Mouse (Mus musculus) kidney, embryonic 15.5 days (tissue): ENCODE data around the gene Mex3d. TPM values are rescaled to one million over a fixed set of nuclear protein-coding genes. Genes with fewer than 3 reads are reported as not detected.

Experiments used
- ATAC-seq: fragments of 200-750 bp; cut with Nextera tagmentation; replicated peaks from 2 replicates; pipeline ENCODE4 v1.8.0; 2017; ENCODE audit warnings: moderate TSS enrichment; ENCODE audit not compliant: low FRiP score
- H3K27ac ChIP-seq: fragments of 300-500 bp; sonication (generic); 2 replicates; pipeline ENCODE4 v1.5.1; 2015; ENCODE audit warnings: mild to moderate bottlenecking, inconsistent platforms
- H3K27me3 ChIP-seq: fragments of 300-500 bp; sonication (generic); 2 replicates; pipeline ENCODE4 v1.6.1; 2015; ENCODE audit warnings: inconsistent platforms
- H3K36me3 ChIP-seq: fragments of 300-500 bp; sonication (generic); 2 replicates; pipeline ENCODE4 v1.6.1; 2015; ENCODE audit warnings: inconsistent platforms
- H3K4me1 ChIP-seq: fragments of 300-500 bp; sonication (generic); 2 replicates; pipeline ENCODE4 v1.6.1; 2015; ENCODE audit warnings: inconsistent platforms
- H3K4me2 ChIP-seq: fragments of 300-500 bp; sonication (generic); 2 replicates; pipeline ENCODE4 v1.6.1; 2015; ENCODE audit warnings: moderate library complexity, mild to moderate bottlenecking, inconsistent platforms
- H3K4me3 ChIP-seq: fragments of 300-500 bp; sonication (generic); replicated peaks from 2 replicates; pipeline ENCODE4 v1.5.1; 2015; ENCODE audit warnings: mild to moderate bottlenecking, inconsistent platforms
- H3K9ac ChIP-seq: fragments of 300-500 bp; sonication (generic); 2 replicates; pipeline ENCODE4 v1.6.1; 2015; ENCODE audit warnings: mild to moderate bottlenecking, inconsistent platforms
- H3K9me3 ChIP-seq: fragments of 300-500 bp; sonication (generic); replicated peaks from 2 replicates; pipeline ENCODE4 v1.6.1; 2016; ENCODE audit warnings: inconsistent platforms
- WGBS: fragments of 180-500 bp; shearing (Covaris S2); methylation state at CpG from one replicate; pipeline ENCODE4 v1.1.7; 2015; ENCODE audit warnings: mixed read lengths; 5-methylcytosine and 5-hydroxymethylcytosine counted together
- polyA plus RNA-seq: library from polyadenylated mRNA; unstranded; fragments of >200 nt; fragmentation: Nextera tagmentation; extraction: Ambion mirVana; gene quantifications from 2 replicates; pipeline ENCODE4 v1.2.1, GENCODE M21; 2015

Gene Mex3d
- polyA plus RNA-seq, 1 experiment from 2014 or later: 7.1 TPM

DNA sequence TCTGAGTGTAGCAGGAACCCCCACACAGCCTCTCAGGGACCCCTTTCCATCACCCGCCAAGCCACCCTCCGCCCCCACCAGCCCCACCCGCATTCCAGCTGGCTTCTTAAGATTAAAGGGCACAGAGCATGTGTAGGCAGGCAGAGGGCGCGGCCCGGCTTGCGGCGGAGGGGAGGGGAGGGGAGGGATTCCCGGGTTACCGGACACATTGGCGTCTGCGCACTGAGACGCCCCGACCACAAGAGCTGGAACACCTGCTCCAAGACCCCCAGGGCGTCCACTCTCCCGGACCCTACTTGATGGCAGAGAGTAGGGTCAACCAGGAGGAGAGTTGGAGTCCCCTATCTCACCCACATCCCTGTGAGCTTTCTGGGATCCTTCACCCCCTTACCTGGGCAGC, 42.3 kb downstream of the Mex3d start:
- Histone ChIP-seq H3K4me3 (no peak overlapping the region; the same call in 1 of the 2 replicates), H3K9me3 (no peaks in the 10 kb centered on the region), H3K4me2 (peak overlapping the region; percentile 23), H3K4me1 (peaks cover 73% of the 10 kb centered on the region), H3K27ac (no peak overlapping the region), H3K27me3 (peaks cover 100% of the 10 kb centered on the region), H3K36me3 (no peaks in the 10 kb centered on the region), H3K9ac (no peak overlapping the region)
- no peak for ATAC-seq
- 2% methylated on average over 16 of the region's 16 CpGs for WGBS

DNA sequence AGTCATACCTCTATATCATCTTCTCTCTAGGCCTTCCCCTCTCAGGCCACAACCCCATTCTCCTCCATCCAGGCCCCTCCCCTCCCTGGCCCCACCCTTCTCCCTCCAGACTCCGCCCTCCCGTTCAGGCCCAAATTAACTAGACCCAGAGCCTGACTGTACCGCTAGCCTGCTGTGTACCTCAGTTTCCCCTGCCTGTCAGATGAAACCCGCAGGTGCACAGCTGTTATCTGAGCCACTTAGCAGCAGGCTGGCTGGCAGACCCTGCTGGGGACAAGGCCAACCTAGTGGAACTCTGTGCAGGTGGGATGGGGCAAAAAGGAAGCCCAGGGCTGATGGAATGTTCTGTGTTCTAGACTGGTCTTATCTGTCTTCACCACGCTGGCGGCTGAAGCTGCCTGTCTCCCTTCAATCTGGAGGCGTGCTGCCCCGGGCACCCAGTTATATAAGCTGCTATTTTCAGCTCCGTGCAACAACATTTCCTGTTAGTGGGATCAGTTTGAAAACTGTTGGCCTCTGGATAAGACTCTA, 43.3 kb downstream of the Mex3d start:
- H3K4me1 ChIP-seq: peaks cover 72% of the 10 kb centered on the region
- no peaks in the 10 kb centered on the region for H3K36me3 ChIP-seq
- 0 out of 2 replicates have a peak, but pooled peaks have one; percentile 9 for ATAC-seq
- WGBS: 47% methylated on average over 9 of the region's 9 CpGs
- no peaks in the 10 kb centered on the region for H3K9me3 ChIP-seq
- H3K27me3 ChIP-seq: peaks cover 95% of the 10 kb centered on the region
- no peak overlapping the region for H3K9ac ChIP-seq
- no peak overlapping the region for H3K27ac ChIP-seq
- H3K4me3 ChIP-seq: no peak overlapping the region
- H3K4me2 ChIP-seq: no peak overlapping the region

DNA sequence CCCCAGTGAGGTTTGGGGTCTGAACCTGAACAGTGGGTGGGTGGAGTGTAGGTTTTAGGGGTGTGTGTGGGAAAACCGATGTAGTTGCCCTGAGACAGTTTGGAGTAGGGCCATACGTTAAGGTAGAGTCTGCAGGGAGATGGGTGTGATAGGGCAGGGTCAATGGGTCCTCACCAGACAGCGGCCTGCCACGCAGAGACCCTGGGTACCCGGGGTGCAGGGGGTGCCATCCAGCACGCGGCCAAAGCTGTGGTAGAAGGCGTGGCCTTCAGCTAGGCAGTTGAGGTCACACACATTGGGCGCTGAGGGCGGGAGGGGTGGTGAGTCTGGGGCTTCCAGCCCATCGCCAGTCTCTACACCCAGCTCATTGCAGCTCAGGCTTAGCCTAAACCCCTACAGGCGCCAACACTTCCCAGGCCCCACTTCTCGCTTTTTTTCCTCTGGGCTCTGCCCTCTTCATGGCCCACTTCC, 44.0 kb downstream of the Mex3d start:
- 24% methylated on average over 13 of the region's 13 CpGs for WGBS
- H3K9me3 ChIP-seq: no peaks in the 10 kb centered on the region
- H3K9ac ChIP-seq: 0 out of 2 replicates have a peak overlapping the region, but pooled peaks have one; percentile 8
- H3K4me1 ChIP-seq: peaks cover 64% of the 10 kb centered on the region
- H3K4me3 ChIP-seq: peak overlapping the region; percentile 37
- ATAC-seq: peak; percentile 26
- H3K4me2 ChIP-seq: peak overlapping the region; percentile 63
- peaks cover 88% of the 10 kb centered on the region for H3K27me3 ChIP-seq
- H3K27ac ChIP-seq: peak overlapping the region; percentile 22; the same call in 1 of the 2 replicates
- H3K36me3 ChIP-seq: no peaks in the 10 kb centered on the region

DNA sequence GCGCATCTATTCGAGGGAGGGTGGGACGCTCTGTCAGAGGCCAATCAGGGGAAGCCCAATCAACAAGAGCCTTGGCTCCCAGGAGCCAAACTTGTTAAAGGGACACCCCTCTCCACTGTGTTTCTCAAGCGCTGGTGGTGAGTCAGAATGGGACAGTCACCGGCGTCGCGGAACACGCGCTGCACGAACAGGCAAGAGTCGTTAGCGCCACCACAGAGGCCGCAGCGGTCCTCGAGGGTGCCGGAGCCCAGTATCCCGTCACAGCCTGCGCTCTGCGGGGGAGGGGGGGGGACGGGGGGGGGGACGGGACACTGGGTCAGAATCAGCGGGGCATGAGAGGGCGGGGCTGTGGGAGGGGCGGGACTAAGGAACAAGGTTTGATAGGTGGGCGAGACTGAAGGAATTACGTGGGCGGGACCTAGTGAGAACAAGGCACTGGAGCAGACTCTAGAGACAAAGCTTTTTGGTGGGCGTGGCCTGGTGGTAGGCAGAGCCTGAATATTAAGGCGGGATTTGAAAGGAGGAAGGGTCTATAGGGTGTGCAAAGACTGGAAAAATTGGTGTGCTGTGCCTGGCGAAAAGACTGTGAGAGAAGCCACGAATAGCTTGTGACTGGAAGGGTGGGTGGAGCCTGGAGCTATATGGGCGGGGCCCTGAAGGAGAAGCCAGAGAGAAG, 44.6 kb downstream of the Mex3d start:
- no peak overlapping the region for H3K27ac ChIP-seq
- H3K4me3 ChIP-seq: peak overlapping the region; percentile 37

DNA sequence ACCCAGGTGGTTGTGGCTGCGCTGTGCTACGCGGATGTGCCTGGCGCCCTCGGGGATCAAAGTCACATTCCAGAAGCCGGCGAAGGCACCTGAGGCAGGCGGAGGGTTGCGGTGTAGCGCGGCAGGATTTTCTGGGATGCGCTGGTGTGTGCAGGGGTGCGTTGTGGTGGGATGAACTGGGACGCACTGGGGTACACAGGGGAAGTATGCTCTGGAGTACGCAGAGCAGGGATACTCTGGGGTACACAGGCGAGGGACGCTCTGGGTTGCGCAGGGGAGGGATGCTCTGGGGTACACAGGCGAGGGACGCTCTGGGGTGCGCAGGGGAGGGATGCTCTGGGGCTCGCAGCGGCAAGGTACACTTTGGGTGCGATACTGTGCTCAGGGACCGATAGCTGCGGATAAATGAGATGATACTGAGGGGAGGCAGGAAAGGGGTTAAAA, 45.1 kb downstream of the Mex3d start:
- Histone ChIP-seq H3K27ac (no peak overlapping the region), H3K9ac (no peak overlapping the region), H3K4me1 (peaks cover 53% of the 10 kb centered on the region), H3K4me2 (peak overlapping the region; percentile 63), H3K27me3 (peaks cover 80% of the 10 kb centered on the region), H3K9me3 (no peaks in the 10 kb centered on the region), H3K4me3 (peak overlapping the region; percentile 37), H3K36me3 (no peaks in the 10 kb centered on the region)
- WGBS: 3% methylated on average over 26 of the region's 26 CpGs
- 0 out of 2 replicates have a peak, but pooled peaks have one; percentile 5 for ATAC-seq

More for the DNA sequence above, 44.6 kb downstream of the Mex3d start:
- Histone ChIP-seq H3K36me3 (no peaks in the 10 kb centered on the region), H3K4me2 (peak overlapping the region; percentile 63), H3K9ac (0 out of 2 replicates have a peak overlapping the region, but pooled peaks have one; percentile 8), H3K27me3 (peaks cover 86% of the 10 kb centered on the region), H3K9me3 (no peaks in the 10 kb centered on the region), H3K4me1 (peaks cover 59% of the 10 kb centered on the region)
- 1% methylated on average over 28 of the region's 33 CpGs for WGBS
- peak; percentile 68 for ATAC-seq

DNA sequence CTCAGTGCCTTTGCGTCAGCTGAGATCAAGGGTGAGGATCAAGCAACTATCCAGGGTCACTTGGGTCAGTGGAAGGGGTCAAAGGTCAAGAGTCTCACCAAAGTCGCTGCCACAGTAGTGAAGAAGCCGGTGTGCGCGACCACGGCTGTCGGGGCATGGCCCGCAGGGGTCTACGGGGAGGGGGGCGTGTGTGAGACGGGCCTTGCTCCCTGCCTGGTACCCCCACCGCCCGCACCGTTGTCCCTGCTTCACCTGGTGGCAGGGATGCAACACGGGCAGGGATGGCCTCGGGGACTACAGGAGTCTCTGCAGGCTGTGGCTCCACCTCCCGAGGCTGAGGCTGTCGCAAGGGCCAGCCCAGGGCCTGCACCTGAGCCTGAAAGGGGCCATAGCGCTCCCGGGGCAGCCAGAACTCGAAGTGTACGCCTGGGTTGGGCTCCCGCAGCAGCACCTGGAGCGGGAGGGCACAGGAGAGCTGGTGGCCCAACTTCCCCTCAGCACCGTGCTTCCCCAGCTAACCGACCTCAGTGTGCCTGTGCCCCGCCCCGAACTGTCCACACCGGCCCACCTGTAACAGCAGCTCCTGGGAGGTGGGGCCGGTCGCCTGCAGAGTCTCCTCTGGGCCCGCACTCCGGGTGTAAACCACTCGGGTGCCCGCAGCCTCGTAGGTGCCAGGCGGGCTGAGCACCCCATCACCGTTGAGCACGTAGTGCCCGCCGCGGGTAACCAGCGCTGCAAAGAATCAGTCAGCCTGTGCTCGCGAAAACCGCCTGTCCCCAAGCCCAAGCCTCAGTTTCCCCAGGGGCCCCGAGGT, 45.8 kb downstream of the Mex3d start:
- H3K36me3 ChIP-seq: no peaks in the 10 kb centered on the region
- WGBS: 4% methylated on average over 47 of the region's 47 CpGs
- peaks cover 52% of the 10 kb centered on the region for H3K4me1 ChIP-seq
- ATAC-seq: no peak
- H3K4me2 ChIP-seq: peak overlapping the region; percentile 63
- H3K27me3 ChIP-seq: peaks cover 74% of the 10 kb centered on the region
- no peak overlapping the region for H3K9ac ChIP-seq
- no peak overlapping the region for H3K27ac ChIP-seq
- H3K9me3 ChIP-seq: no peaks in the 10 kb centered on the region
- peak overlapping the region; percentile 37 for H3K4me3 ChIP-seq

DNA sequence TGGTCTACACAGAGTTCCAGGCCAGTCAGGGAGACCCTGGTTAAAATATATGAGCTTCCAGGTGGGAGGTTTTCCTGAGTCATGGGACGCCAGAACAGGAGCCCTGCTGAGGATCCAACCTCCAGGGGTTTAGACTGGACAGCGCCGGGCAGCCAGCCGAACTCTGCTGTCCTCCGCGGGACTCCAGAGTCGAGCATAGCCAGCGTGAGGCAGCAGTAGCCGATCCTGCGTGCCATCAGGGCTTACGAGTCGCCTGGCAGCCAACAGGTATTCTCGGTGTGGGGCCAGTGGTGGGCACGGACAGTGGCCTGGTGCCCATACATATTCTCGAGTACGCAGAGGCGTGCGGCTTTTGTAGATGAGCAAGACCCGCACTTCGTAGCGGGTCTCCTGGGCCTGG, 46.4 kb downstream of the Mex3d start:
- Histone ChIP-seq H3K27ac (no peak overlapping the region), H3K9ac (no peak overlapping the region), H3K36me3 (no peaks in the 10 kb centered on the region), H3K4me2 (no peak overlapping the region), H3K9me3 (no peaks in the 10 kb centered on the region), H3K4me3 (no peak overlapping the region), H3K4me1 (peaks cover 52% of the 10 kb centered on the region), H3K27me3 (peaks cover 67% of the 10 kb centered on the region)
- no peak for ATAC-seq
- WGBS: 15% methylated on average over 21 of the region's 21 CpGs

DNA sequence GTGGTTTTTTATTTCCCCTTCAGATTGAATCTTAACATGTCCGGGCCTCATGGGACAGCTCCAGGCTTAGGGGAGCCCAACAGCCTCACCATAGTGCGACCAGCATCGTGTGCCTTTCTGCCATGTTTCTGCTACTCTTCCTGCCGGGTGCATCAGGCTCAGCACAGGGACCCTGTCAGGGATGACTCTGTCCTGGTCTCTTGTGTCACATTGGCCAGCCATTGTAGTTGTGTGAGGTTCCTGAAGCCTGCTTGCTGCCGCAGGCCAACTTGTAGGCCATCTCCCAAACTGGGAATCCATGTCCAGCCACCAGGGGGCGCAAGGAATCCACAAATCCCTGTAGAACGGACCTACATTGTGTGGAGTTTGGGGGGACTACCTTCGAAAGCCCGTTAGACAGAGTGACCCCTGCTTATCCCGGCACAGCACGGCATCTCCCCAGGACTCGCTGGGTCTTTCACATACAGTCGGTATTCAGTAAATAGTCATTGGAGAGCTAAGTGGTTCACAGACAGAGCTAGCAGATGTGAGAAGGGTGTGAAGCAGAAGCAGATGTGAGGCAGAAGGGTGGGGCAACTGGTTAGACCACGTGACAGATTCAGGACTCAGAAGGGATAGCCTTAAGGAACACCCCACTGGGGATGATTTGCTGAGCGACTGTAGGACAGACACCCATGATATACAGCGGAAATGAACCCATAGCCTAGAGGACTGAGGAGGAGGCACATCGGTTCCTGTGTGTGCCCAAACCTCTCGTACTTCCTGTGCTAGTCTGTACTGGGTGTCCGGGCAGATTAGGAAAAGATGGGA, 47.3 kb downstream of the Mex3d start:
- H3K9ac ChIP-seq: no peak overlapping the region
- no peak for ATAC-seq
- peaks cover 58% of the 10 kb centered on the region for H3K27me3 ChIP-seq

DNA sequence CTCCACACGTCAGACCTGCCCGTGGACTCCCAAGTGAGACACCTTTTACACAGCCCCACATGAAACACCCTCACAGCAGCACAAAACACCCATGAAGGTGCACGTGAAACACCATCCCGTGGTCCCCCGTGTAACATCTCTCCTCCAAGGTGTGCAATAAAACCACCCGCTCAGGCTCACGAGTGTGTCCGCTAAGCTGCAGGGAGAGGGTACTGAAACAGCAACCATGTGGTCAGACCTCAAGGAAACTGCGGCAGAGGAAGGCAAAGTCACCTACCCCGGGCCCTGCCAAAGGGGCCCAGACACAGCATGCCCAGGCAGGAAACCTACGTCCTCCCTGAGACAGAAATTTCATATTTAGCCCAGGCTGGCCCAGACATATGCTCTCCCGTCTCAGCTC, 51.2 kb downstream of the Mex3d start:
- WGBS: 83% methylated on average over 12 of the region's 12 CpGs
- Histone ChIP-seq H3K9ac (no peak overlapping the region), H3K4me3 (no peak overlapping the region), H3K27ac (no peak overlapping the region), H3K9me3 (no peaks in the 10 kb centered on the region), H3K4me2 (no peak overlapping the region), H3K4me1 (peaks cover 10% of the 10 kb centered on the region), H3K36me3 (no peaks in the 10 kb centered on the region), H3K27me3 (peaks cover 35% of the 10 kb centered on the region)
- no peak for ATAC-seq

More for the DNA sequence above, 47.3 kb downstream of the Mex3d start:
- Histone ChIP-seq H3K4me3 (peak overlapping the region; percentile 10), H3K4me2 (peak overlapping the region; percentile 25; the same call in 1 of the 2 replicates), H3K4me1 (peaks cover 48% of the 10 kb centered on the region), H3K36me3 (no peaks in the 10 kb centered on the region), H3K9me3 (no peaks in the 10 kb centered on the region), H3K27ac (no peak overlapping the region)
- 20% methylated on average over 19 of the region's 19 CpGs for WGBS

DNA sequence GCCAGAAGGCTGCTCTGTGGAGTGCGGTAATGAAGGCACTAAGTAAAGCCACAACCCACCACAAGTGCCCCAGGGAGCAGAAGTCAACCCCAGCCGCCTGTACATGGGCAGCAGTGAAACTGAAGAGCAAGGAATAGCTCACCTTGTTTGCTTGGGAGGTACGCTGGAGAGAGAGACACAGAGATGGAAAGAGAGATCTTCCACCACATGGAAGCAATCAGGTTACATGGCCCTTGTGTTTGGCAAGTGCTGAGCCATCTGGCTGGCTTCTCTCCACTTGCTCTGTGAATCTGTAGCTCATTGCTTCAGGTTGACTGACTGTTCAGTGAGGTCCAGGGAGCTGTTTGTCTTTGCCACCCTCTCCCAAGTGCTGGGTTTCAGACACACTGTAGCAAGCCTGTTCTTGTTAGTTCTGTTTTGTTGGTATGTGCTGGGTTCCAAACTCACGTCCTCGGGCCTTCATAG, 54.9 kb downstream of the Mex3d start:
- H3K4me3 ChIP-seq: no peak overlapping the region
- no peak overlapping the region for H3K27ac ChIP-seq
- H3K36me3 ChIP-seq: no peaks in the 10 kb centered on the region
- 82% methylated on average over 5 of the region's 5 CpGs for WGBS
- H3K9me3 ChIP-seq: no peaks in the 10 kb centered on the region
- peaks cover 26% of the 10 kb centered on the region for H3K4me1 ChIP-seq
- peaks cover 24% of the 10 kb centered on the region for H3K27me3 ChIP-seq
- no peak overlapping the region for H3K9ac ChIP-seq
- H3K4me2 ChIP-seq: no peak overlapping the region
- ATAC-seq: no peak
